Mouse (Mus musculus) MEL (cell line): Measurements from ENCODE around the gene Sgk1. TPM values are rescaled to one million over a fixed set of nuclear protein-coding genes. Genes with fewer than 3 reads are reported as not detected.

Experiments used
- DNase-seq: peaks from one replicate; pipeline ENCODE4 v3.0.0; 2011; ENCODE audit warnings: low read depth, low spot score
- H3K27ac ChIP-seq: 2 replicates; pipeline ENCODE4 v1.5.1; 2012; ENCODE audit warnings: low read depth, mild to moderate bottlenecking, control low read depth, low read length, moderate library complexity; ENCODE audit not compliant: control insufficient read depth
- H3K27me3 ChIP-seq, 2 experiments: fragments of 150-350 bp in 1 of 2; sonication (generic) in 1 of 2; 2 replicates each; pipeline ENCODE4 v1.6.1; 2012; ENCODE audit warnings: low read length in 2 of 2, mild to moderate bottlenecking in 2 of 2, improper control_type of control experiment in 1 of 2, moderate library complexity in 1 of 2; ENCODE audit not compliant: insufficient read depth in 2 of 2, control insufficient read depth in 1 of 2
- H3K36me3 ChIP-seq, 2 experiments: 2 replicates each; pipeline ENCODE4 v1.6.1; 2012 to 2014; ENCODE audit warnings: low read length in 2 of 2, improper control_type of control experiment in 1 of 2, inconsistent platforms in 1 of 2, mild to moderate bottlenecking in 1 of 2; ENCODE audit not compliant: insufficient read depth in 2 of 2, control insufficient read depth in 1 of 2
- H3K4me1 ChIP-seq, 2 experiments: fragments of 150-350 bp in 1 of 2; sonication (generic) in 1 of 2; 2 replicates each; pipeline ENCODE4 v1.6.1; 2012; ENCODE audit warnings: low read length in 2 of 2, improper control_type of control experiment in 1 of 2, mild to moderate bottlenecking in 1 of 2; ENCODE audit not compliant: insufficient read depth in 2 of 2, control insufficient read depth in 1 of 2
- H3K4me3 ChIP-seq, 2 experiments: fragments of 150-350 bp in 1 of 2; sonication (generic) in 1 of 2; 2 replicates each; pipeline ENCODE4 v1.5.1; 2012; ENCODE audit warnings: low read depth in 2 of 2, low read length in 2 of 2, mild to moderate bottlenecking in 2 of 2, moderate library complexity in 2 of 2, control low read depth in 1 of 2, improper control_type of control experiment in 1 of 2; ENCODE audit not compliant: control insufficient read depth in 1 of 2, insufficient read depth in 1 of 2
- H3K79me2 ChIP-seq: 2 replicates; pipeline ENCODE4 v1.6.1; 2012; ENCODE audit warnings: mild to moderate bottlenecking, low read length, moderate library complexity; ENCODE audit not compliant: control insufficient read depth, poor library complexity, insufficient read depth
- H3K9ac ChIP-seq: 2 replicates; pipeline ENCODE4 v1.6.1; 2012; ENCODE audit warnings: low read depth, mild to moderate bottlenecking, control low read depth, low read length, moderate library complexity; ENCODE audit not compliant: control insufficient read depth, poor library complexity, severe bottlenecking
- H3K9me3 ChIP-seq: fragments of 150-350 bp; sonication (generic); replicated peaks from 2 replicates; pipeline ENCODE4 v1.6.1; 2012; ENCODE audit warnings: mild to moderate bottlenecking, low read length, improper control_type of control experiment, moderate library complexity; ENCODE audit not compliant: insufficient read depth
- BHLHE40 ChIP-seq: IDR thresholded peaks from 2 replicates; pipeline ENCODE4 v1.6.1; 2012; ENCODE audit warnings: low read depth, mild to moderate bottlenecking, inconsistent platforms, low read length, improper control_type of control experiment, borderline replicate concordance
- CTCF ChIP-seq, 3 experiments: IDR thresholded peaks in 2 of 3; conservative IDR thresholded peaks in 1 of 3; 2 replicates each; pipeline ENCODE4 v1.5.1; 2011 to 2012; ENCODE audit warnings: low read length in 3 of 3, low read depth in 2 of 3, mild to moderate bottlenecking in 2 of 3, improper control_type of control experiment in 1 of 3, inconsistent platforms in 1 of 3, mixed read lengths in 1 of 3, moderate library complexity in 1 of 3; ENCODE audit not compliant: control insufficient read depth in 1 of 3, insufficient read depth in 1 of 3, poor library complexity in 1 of 3, severe bottlenecking in 1 of 3
- EP300 ChIP-seq, 2 experiments: IDR thresholded peaks; 2 replicates each; pipeline ENCODE4 v1.6.1; 2011; ENCODE audit warnings: improper control_type of control experiment in 2 of 2, low read length in 2 of 2, low read depth in 1 of 2, mild to moderate bottlenecking in 1 of 2
- ETS1 ChIP-seq: IDR thresholded peaks from 2 replicates; pipeline ENCODE4 v1.6.1; 2012; ENCODE audit warnings: low read depth, mild to moderate bottlenecking, inconsistent platforms, low read length, improper control_type of control experiment, moderate library complexity
- GABPA ChIP-seq: IDR thresholded peaks from 2 replicates; pipeline ENCODE4 v1.6.1; 2012; ENCODE audit warnings: low read depth, mild to moderate bottlenecking, inconsistent platforms, low read length, improper control_type of control experiment, moderate library complexity
- HCFC1 ChIP-seq: IDR thresholded peaks from 2 replicates; pipeline ENCODE4 v1.6.1; 2012; ENCODE audit warnings: low read depth, mild to moderate bottlenecking, inconsistent platforms, low read length, improper control_type of control experiment, moderate library complexity
- JUND ChIP-seq: IDR thresholded peaks from 2 replicates; pipeline ENCODE4 v1.6.1; 2011; ENCODE audit warnings: low read depth, mild to moderate bottlenecking, improper control_type of control experiment, low read length
- KAT2A ChIP-seq: conservative IDR thresholded peaks from 2 replicates; pipeline ENCODE4 v1.6.1; 2012; ENCODE audit warnings: low read depth, low read length, improper control_type of control experiment, inconsistent platforms
- MAX ChIP-seq: IDR thresholded peaks from 2 replicates; pipeline ENCODE4 v1.6.1; 2011; ENCODE audit warnings: low read length, improper control_type of control experiment
- MEF2A ChIP-seq: IDR thresholded peaks from 2 replicates; pipeline ENCODE4 v1.6.1; 2014; ENCODE audit warnings: low read depth, mild to moderate bottlenecking, inconsistent platforms, low read length, improper control_type of control experiment; ENCODE audit not compliant: poor library complexity, insufficient replicate concordance, severe bottlenecking; ENCODE audit errors: extremely low read depth
- MXI1 ChIP-seq: IDR thresholded peaks from 2 replicates; pipeline ENCODE4 v1.6.1; 2011; ENCODE audit warnings: mild to moderate bottlenecking, low read depth, low read length, improper control_type of control experiment
- NELFE ChIP-seq: IDR thresholded peaks from 2 replicates; pipeline ENCODE4 v1.6.1; 2011; ENCODE audit warnings: low read depth, low read length, improper control_type of control experiment
- NRF1 ChIP-seq: IDR thresholded peaks from 2 replicates; pipeline ENCODE4 v1.6.1; 2014; ENCODE audit warnings: low read depth, mild to moderate bottlenecking, inconsistent platforms, low read length, improper control_type of control experiment, moderate library complexity; ENCODE audit not compliant: poor library complexity, insufficient read depth, severe bottlenecking
- POLR2AphosphoS2 ChIP-seq: IDR thresholded peaks from 2 replicates; pipeline ENCODE4 v1.6.1; 2011; ENCODE audit warnings: low read length, improper control_type of control experiment
- POLR2AphosphoS5 ChIP-seq: IDR thresholded peaks from 2 replicates; pipeline ENCODE4 v1.6.1; 2012; ENCODE audit warnings: low read depth, borderline replicate concordance, mild to moderate bottlenecking, inconsistent platforms, low read length, moderate library complexity, mixed read lengths
- RCOR1 ChIP-seq: IDR thresholded peaks from 2 replicates; pipeline ENCODE4 v1.6.1; 2012; ENCODE audit warnings: low read depth, mild to moderate bottlenecking, inconsistent platforms, low read length, improper control_type of control experiment
- TCF12 ChIP-seq: IDR thresholded peaks from 2 replicates; pipeline ENCODE4 v1.6.1; 2014; ENCODE audit warnings: low read depth, mild to moderate bottlenecking, inconsistent platforms, low read length, improper control_type of control experiment, moderate library complexity
- UBTF ChIP-seq: IDR thresholded peaks from 2 replicates; pipeline ENCODE4 v1.6.1; 2012; ENCODE audit warnings: low read depth, mild to moderate bottlenecking, inconsistent platforms, low read length, improper control_type of control experiment, moderate library complexity, borderline replicate concordance; ENCODE audit not compliant: insufficient read depth
- USF1 ChIP-seq: IDR thresholded peaks from 2 replicates; pipeline ENCODE4 v1.6.1; 2014; ENCODE audit warnings: low read depth, mild to moderate bottlenecking, inconsistent platforms, low read length, improper control_type of control experiment, moderate library complexity
- USF2 ChIP-seq, 2 experiments: IDR thresholded peaks; 2 replicates each; pipeline ENCODE4 v1.6.1; 2011 to 2012; ENCODE audit warnings: improper control_type of control experiment in 2 of 2, low read length in 2 of 2, borderline replicate concordance in 1 of 2, inconsistent platforms in 1 of 2, low read depth in 1 of 2, mild to moderate bottlenecking in 1 of 2; ENCODE audit not compliant: insufficient read depth in 1 of 2
- polyA plus RNA-seq, 2 experiments: library from polyadenylated mRNA; stranded (reverse) in 1 of 2; unstranded in 1 of 2; fragments of >175 nt in 1 of 2; fragments of >200 nt in 1 of 2; gene quantifications; 2 replicates each; pipeline versions ENCODE4 v1.2.1 to v1.2.4; 2012; ENCODE audit warnings: low replicate concordance in 2 of 2, low read depth in 1 of 2; ENCODE audit not compliant: insufficient read length in 2 of 2, insufficient read depth in 1 of 2, missing spikeins in 1 of 2
- total RNA-seq: library from RNA; depleted of rRNA; stranded (reverse); fragments of 300-350 nt; gene quantifications from 2 replicates; pipeline ENCODE4 v1.2.3, GENCODE M21; 2012

Sgk1 gene
- total and polyA plus RNA-seq, 3 experiments: 1.6 to 3.2 TPM; not detected in 1

- Histone ChIP-seq H3K9ac (no peak overlapping the region), H3K27me3 (peaks cover 0 to 10% of the 10 kb centered on the region in 2 experiments; a peak in 3 of 4 replicates), H3K4me3 (no peak overlapping the region), H3K4me1 (no peaks in the 10 kb centered on the region), H3K27ac (no peak overlapping the region), H3K36me3 (no peaks in the 10 kb centered on the region), H3K79me2 (no peaks in the 10 kb centered on the region), H3K9me3 (no peaks in the 10 kb centered on the region)
- DNase-seq: no peak
- TF ChIP-seq MEF2A (no peak), POLR2AphosphoS2 (no peak), HCFC1 (no peak), BHLHE40 (no peak), MAX (no peak), RCOR1 (no peak), CTCF (IDR thresholded peaks at IDR 0.05 in 2 of 3, conservative IDR thresholded peaks at IDR 0.05 in 1 of 3; ENCODE audit: control insufficient read depth in 1 of 3, insufficient read depth in 1 of 3, low read depth in 2 of 3, low read length in 3 of 3, poor library complexity in 1 of 3, severe bottlenecking in 1 of 3) (no peak), MXI1 (no peak), TCF12 (no peak), USF2 (IDR thresholded peaks at IDR 0.05; ENCODE audit: borderline replicate concordance in 1 of 2, insufficient read depth in 1 of 2, low read depth in 1 of 2, low read length in 2 of 2) (no peak), POLR2AphosphoS5 (no peak), NELFE (no peak)
Measured at GRCm38 (mm10) chr10:21961111-21961510, 79.1 kb downstream of the Sgk1 start.

- Histone ChIP-seq H3K27ac (no peak overlapping the region), H3K27me3 (peaks cover 5 to 10% of the 10 kb centered on the region in 2 experiments; a peak in 3 of 4 replicates), H3K9ac (no peak overlapping the region), H3K4me1 (no peaks in the 10 kb centered on the region), H3K79me2 (no peaks in the 10 kb centered on the region), H3K36me3 (no peaks in the 10 kb centered on the region), H3K9me3 (no peaks in the 10 kb centered on the region), H3K4me3 (no peak overlapping the region)
- TF ChIP-seq JUND: no peak
- TF ChIP-seq ETS1: no peak
- TF ChIP-seq UBTF: no peak
- TF ChIP-seq CTCF (IDR thresholded peaks at IDR 0.05 in 2 of 3, conservative IDR thresholded peaks at IDR 0.05 in 1 of 3; ENCODE audit: control insufficient read depth in 1 of 3, insufficient read depth in 1 of 3, low read depth in 2 of 3, low read length in 3 of 3, poor library complexity in 1 of 3, severe bottlenecking in 1 of 3): no peak
- TF ChIP-seq KAT2A: no peak
- no peak for TF ChIP-seq GABPA
- TF ChIP-seq EP300 (IDR thresholded peaks at IDR 0.05; ENCODE audit: low read depth in 1 of 2, low read length in 2 of 2): no peak
- TF ChIP-seq USF1: no peak
- no peak for TF ChIP-seq NRF1
- no peak for DNase-seq
Measured at GRCm38 (mm10) chr10:21963005-21963404, 81.0 kb downstream of the Sgk1 start.
